Mouse (Mus musculus): ENCODE data around the gene Ube2e1.

- TF ChIP-seq CTCF (IDR thresholded peaks at IDR 0.05; ENCODE audit: borderline replicate concordance, insufficient read depth, low read length) (no peak), POLR2A (IDR thresholded peaks at IDR 0.05; ENCODE audit: low read depth, low read length) (no peak)
Observed at GRCm38 (mm10) chr14:18350680-18351079, 19.0 kb upstream of the Ube2e1 start.
